Mouse (Mus musculus) MEL (cell line): ENCODE data around the gene Dnaja3. TPM values are rescaled to one million over a fixed set of nuclear protein-coding genes. Genes with fewer than 3 reads are reported as not detected.

Experiments
- DNase-seq: peaks from one replicate; pipeline ENCODE4 v3.0.0; 2011; ENCODE audit warnings: low read depth, low spot score
- H3K27ac ChIP-seq: 2 replicates; pipeline ENCODE4 v1.5.1; 2012; ENCODE audit warnings: low read depth, mild to moderate bottlenecking, control low read depth, low read length, moderate library complexity; ENCODE audit not compliant: control insufficient read depth
- H3K27me3 ChIP-seq, 2 experiments: fragments of 150-350 bp in 1 of 2; sonication (generic) in 1 of 2; 2 replicates each; pipeline ENCODE4 v1.6.1; 2012; ENCODE audit warnings: low read length in 2 of 2, mild to moderate bottlenecking in 2 of 2, improper control_type of control experiment in 1 of 2, moderate library complexity in 1 of 2; ENCODE audit not compliant: insufficient read depth in 2 of 2, control insufficient read depth in 1 of 2
- H3K36me3 ChIP-seq, 2 experiments: 2 replicates each; pipeline ENCODE4 v1.6.1; 2012 to 2014; ENCODE audit warnings: low read length in 2 of 2, improper control_type of control experiment in 1 of 2, inconsistent platforms in 1 of 2, mild to moderate bottlenecking in 1 of 2; ENCODE audit not compliant: insufficient read depth in 2 of 2, control insufficient read depth in 1 of 2
- H3K4me1 ChIP-seq, 2 experiments: fragments of 150-350 bp in 1 of 2; sonication (generic) in 1 of 2; 2 replicates each; pipeline ENCODE4 v1.6.1; 2012; ENCODE audit warnings: low read length in 2 of 2, improper control_type of control experiment in 1 of 2, mild to moderate bottlenecking in 1 of 2; ENCODE audit not compliant: insufficient read depth in 2 of 2, control insufficient read depth in 1 of 2
- H3K4me3 ChIP-seq, 2 experiments: fragments of 150-350 bp in 1 of 2; sonication (generic) in 1 of 2; 2 replicates each; pipeline ENCODE4 v1.5.1; 2012; ENCODE audit warnings: low read depth in 2 of 2, low read length in 2 of 2, mild to moderate bottlenecking in 2 of 2, moderate library complexity in 2 of 2, control low read depth in 1 of 2, improper control_type of control experiment in 1 of 2; ENCODE audit not compliant: control insufficient read depth in 1 of 2, insufficient read depth in 1 of 2
- H3K79me2 ChIP-seq: 2 replicates; pipeline ENCODE4 v1.6.1; 2012; ENCODE audit warnings: mild to moderate bottlenecking, low read length, moderate library complexity; ENCODE audit not compliant: control insufficient read depth, poor library complexity, insufficient read depth
- H3K9ac ChIP-seq: 2 replicates; pipeline ENCODE4 v1.6.1; 2012; ENCODE audit warnings: low read depth, mild to moderate bottlenecking, control low read depth, low read length, moderate library complexity; ENCODE audit not compliant: control insufficient read depth, poor library complexity, severe bottlenecking
- H3K9me3 ChIP-seq: fragments of 150-350 bp; sonication (generic); replicated peaks from 2 replicates; pipeline ENCODE4 v1.6.1; 2012; ENCODE audit warnings: mild to moderate bottlenecking, low read length, improper control_type of control experiment, moderate library complexity; ENCODE audit not compliant: insufficient read depth
- BHLHE40 ChIP-seq: IDR thresholded peaks from 2 replicates; pipeline ENCODE4 v1.6.1; 2012; ENCODE audit warnings: low read depth, mild to moderate bottlenecking, inconsistent platforms, low read length, improper control_type of control experiment, borderline replicate concordance
- CHD1 ChIP-seq: IDR thresholded peaks from 2 replicates; pipeline ENCODE4 v1.6.1; 2012; ENCODE audit warnings: low read depth, mild to moderate bottlenecking, inconsistent platforms, low read length, improper control_type of control experiment
- CHD2 ChIP-seq: IDR thresholded peaks from 2 replicates; pipeline ENCODE4 v1.6.1; 2011; ENCODE audit warnings: low read length, improper control_type of control experiment
- CTCF ChIP-seq, 3 experiments: IDR thresholded peaks in 2 of 3; conservative IDR thresholded peaks in 1 of 3; 2 replicates each; pipeline ENCODE4 v1.5.1; 2011 to 2012; ENCODE audit warnings: low read length in 3 of 3, low read depth in 2 of 3, mild to moderate bottlenecking in 2 of 3, improper control_type of control experiment in 1 of 3, inconsistent platforms in 1 of 3, mixed read lengths in 1 of 3, moderate library complexity in 1 of 3; ENCODE audit not compliant: control insufficient read depth in 1 of 3, insufficient read depth in 1 of 3, poor library complexity in 1 of 3, severe bottlenecking in 1 of 3
- ETS1 ChIP-seq: IDR thresholded peaks from 2 replicates; pipeline ENCODE4 v1.6.1; 2012; ENCODE audit warnings: low read depth, mild to moderate bottlenecking, inconsistent platforms, low read length, improper control_type of control experiment, moderate library complexity
- JUND ChIP-seq: IDR thresholded peaks from 2 replicates; pipeline ENCODE4 v1.6.1; 2011; ENCODE audit warnings: low read depth, mild to moderate bottlenecking, improper control_type of control experiment, low read length
- KAT2A ChIP-seq: conservative IDR thresholded peaks from 2 replicates; pipeline ENCODE4 v1.6.1; 2012; ENCODE audit warnings: low read depth, low read length, improper control_type of control experiment, inconsistent platforms
- MAFK ChIP-seq: IDR thresholded peaks from 2 replicates; pipeline ENCODE4 v1.6.1; 2011; ENCODE audit warnings: low read depth, mild to moderate bottlenecking, low read length, improper control_type of control experiment, borderline replicate concordance
- MAZ ChIP-seq: IDR thresholded peaks from 2 replicates; pipeline ENCODE4 v1.6.1; 2012; ENCODE audit warnings: low read depth, mild to moderate bottlenecking, inconsistent platforms, low read length, improper control_type of control experiment
- MXI1 ChIP-seq: IDR thresholded peaks from 2 replicates; pipeline ENCODE4 v1.6.1; 2011; ENCODE audit warnings: mild to moderate bottlenecking, low read depth, low read length, improper control_type of control experiment
- MYB ChIP-seq: IDR thresholded peaks from 2 replicates; pipeline ENCODE4 v1.6.1; 2011; ENCODE audit warnings: mild to moderate bottlenecking, low read depth, low read length, improper control_type of control experiment
- MYC ChIP-seq: IDR thresholded peaks from 2 replicates; pipeline ENCODE4 v1.6.1; 2011; ENCODE audit warnings: low read depth, mild to moderate bottlenecking, low read length, improper control_type of control experiment, moderate library complexity
- NRF1 ChIP-seq: IDR thresholded peaks from 2 replicates; pipeline ENCODE4 v1.6.1; 2014; ENCODE audit warnings: low read depth, mild to moderate bottlenecking, inconsistent platforms, low read length, improper control_type of control experiment, moderate library complexity; ENCODE audit not compliant: poor library complexity, insufficient read depth, severe bottlenecking
- POLR2A ChIP-seq, 2 experiments: IDR thresholded peaks; 2 replicates each; pipeline ENCODE4 v1.6.1; 2011 to 2012; ENCODE audit warnings: low read length in 2 of 2, mild to moderate bottlenecking in 2 of 2, control low read depth in 1 of 2, improper control_type of control experiment in 1 of 2, low read depth in 1 of 2, moderate library complexity in 1 of 2; ENCODE audit not compliant: control insufficient read depth in 1 of 2, insufficient read depth in 1 of 2, poor library complexity in 1 of 2
- POLR2AphosphoS2 ChIP-seq: IDR thresholded peaks from 2 replicates; pipeline ENCODE4 v1.6.1; 2011; ENCODE audit warnings: low read length, improper control_type of control experiment
- POLR2AphosphoS5 ChIP-seq: IDR thresholded peaks from 2 replicates; pipeline ENCODE4 v1.6.1; 2012; ENCODE audit warnings: low read depth, borderline replicate concordance, mild to moderate bottlenecking, inconsistent platforms, low read length, moderate library complexity, mixed read lengths
- RAD21 ChIP-seq: IDR thresholded peaks from 2 replicates; pipeline ENCODE4 v1.6.1; 2011; ENCODE audit warnings: mild to moderate bottlenecking, low read depth, low read length, improper control_type of control experiment
- RCOR1 ChIP-seq: IDR thresholded peaks from 2 replicates; pipeline ENCODE4 v1.6.1; 2012; ENCODE audit warnings: low read depth, mild to moderate bottlenecking, inconsistent platforms, low read length, improper control_type of control experiment
- SIN3A ChIP-seq: IDR thresholded peaks from 2 replicates; pipeline ENCODE4 v1.6.1; 2012; ENCODE audit warnings: low read length, improper control_type of control experiment, inconsistent platforms
- SMC3 ChIP-seq: IDR thresholded peaks from 2 replicates; pipeline ENCODE4 v1.6.1; 2011; ENCODE audit warnings: low read depth, low read length, improper control_type of control experiment
- TBP ChIP-seq: IDR thresholded peaks from 2 replicates; pipeline ENCODE4 v1.8.0; 2011; ENCODE audit warnings: low read depth, low read length, improper control_type of control experiment
- TCF12 ChIP-seq: IDR thresholded peaks from 2 replicates; pipeline ENCODE4 v1.6.1; 2014; ENCODE audit warnings: low read depth, mild to moderate bottlenecking, inconsistent platforms, low read length, improper control_type of control experiment, moderate library complexity
- UBTF ChIP-seq: IDR thresholded peaks from 2 replicates; pipeline ENCODE4 v1.6.1; 2012; ENCODE audit warnings: low read depth, mild to moderate bottlenecking, inconsistent platforms, low read length, improper control_type of control experiment, moderate library complexity, borderline replicate concordance; ENCODE audit not compliant: insufficient read depth
- USF2 ChIP-seq, 2 experiments: IDR thresholded peaks; 2 replicates each; pipeline ENCODE4 v1.6.1; 2011 to 2012; ENCODE audit warnings: improper control_type of control experiment in 2 of 2, low read length in 2 of 2, borderline replicate concordance in 1 of 2, inconsistent platforms in 1 of 2, low read depth in 1 of 2, mild to moderate bottlenecking in 1 of 2; ENCODE audit not compliant: insufficient read depth in 1 of 2
- ZC3H11A ChIP-seq: IDR thresholded peaks from 2 replicates; pipeline ENCODE4 v1.6.1; 2012; ENCODE audit warnings: low read depth, mild to moderate bottlenecking, inconsistent platforms, low read length, improper control_type of control experiment
- ZKSCAN1 ChIP-seq: IDR thresholded peaks from 2 replicates; pipeline ENCODE4 v1.6.1; 2012; ENCODE audit warnings: low read depth, mild to moderate bottlenecking, inconsistent platforms, low read length, improper control_type of control experiment, moderate library complexity
- ZNF384 ChIP-seq: IDR thresholded peaks from 2 replicates; pipeline ENCODE4 v1.6.1; 2012; ENCODE audit warnings: low read depth, mild to moderate bottlenecking, inconsistent platforms, low read length, improper control_type of control experiment
- polyA plus RNA-seq, 2 experiments: library from polyadenylated mRNA; stranded (reverse) in 1 of 2; unstranded in 1 of 2; fragments of >175 nt in 1 of 2; fragments of >200 nt in 1 of 2; gene quantifications; 2 replicates each; pipeline versions ENCODE4 v1.2.1 to v1.2.4; 2012; ENCODE audit warnings: low replicate concordance in 2 of 2, low read depth in 1 of 2; ENCODE audit not compliant: insufficient read length in 2 of 2, insufficient read depth in 1 of 2, missing spikeins in 1 of 2
- total RNA-seq: library from RNA; depleted of rRNA; stranded (reverse); fragments of 300-350 nt; gene quantifications from 2 replicates; pipeline ENCODE4 v1.2.3, GENCODE M21; 2012

Gene Dnaja3
- total and polyA plus RNA-seq, 3 experiments = 91.8 to 94.3 TPM; not detected in 1

GRCm38 (mm10) chr16:4604293-4604837 lies 35.4 kb upstream of the Dnaja3 start:
- H3K4me3 ChIP-seq = no peak overlapping the region
- no peak for TF ChIP-seq TCF12
- TF ChIP-seq ZC3H11A = no peak
- TF ChIP-seq MAZ = no peak
- no peak for TF ChIP-seq CHD1
- no peak for TF ChIP-seq POLR2AphosphoS2
- TF ChIP-seq ETS1 = no peak
- no peak for TF ChIP-seq USF2 (IDR thresholded peaks at IDR 0.05; ENCODE audit: borderline replicate concordance in 1 of 2, insufficient read depth in 1 of 2, low read depth in 1 of 2, low read length in 2 of 2)
- no peak for TF ChIP-seq MYB
- no peak for TF ChIP-seq CTCF (IDR thresholded peaks at IDR 0.05 in 2 of 3, conservative IDR thresholded peaks at IDR 0.05 in 1 of 3; ENCODE audit: control insufficient read depth in 1 of 3, insufficient read depth in 1 of 3, low read depth in 2 of 3, low read length in 3 of 3, poor library complexity in 1 of 3, severe bottlenecking in 1 of 3)
- no peak for TF ChIP-seq POLR2A (IDR thresholded peaks at IDR 0.05; ENCODE audit: control insufficient read depth in 1 of 2, insufficient read depth in 1 of 2, low read depth in 1 of 2, low read length in 2 of 2, poor library complexity in 1 of 2)
- no peak for TF ChIP-seq SIN3A
- TF ChIP-seq KAT2A = no peak
- TF ChIP-seq BHLHE40 = no peak
- TF ChIP-seq ZNF384 = no peak
- TF ChIP-seq UBTF = no peak
- TF ChIP-seq, all 39 proteins: peak for 0
- Histone ChIP-seq H3K9me3 (no peaks in the 10 kb centered on the region), H3K9ac (no peak overlapping the region), H3K36me3 (no peaks in the 10 kb centered on the region), H3K27ac (no peak overlapping the region), H3K4me1 (no peaks in the 10 kb centered on the region; a peak in 1 of 4 replicates), H3K79me2 (no peaks in the 10 kb centered on the region), H3K27me3 (no peaks in the 10 kb centered on the region)
- no peak for DNase-seq

GRCm38 (mm10) chr16:4605514-4606131 lies 34.2 kb upstream of the Dnaja3 start:
- no peaks in the 10 kb centered on the region for H3K36me3 ChIP-seq
- no peaks in the 10 kb centered on the region for H3K9me3 ChIP-seq
- no peaks in the 10 kb centered on the region; a peak in 1 of 4 replicates for H3K4me1 ChIP-seq
- no peaks in the 10 kb centered on the region for H3K79me2 ChIP-seq
- no peaks in the 10 kb centered on the region for H3K27me3 ChIP-seq
- H3K4me3 ChIP-seq = no peak overlapping the region
- no peak overlapping the region for H3K9ac ChIP-seq
- H3K27ac ChIP-seq = no peak overlapping the region
- no peak for DNase-seq
- TF ChIP-seq BHLHE40 (no peak), MAFK (no peak), MAZ (no peak), POLR2AphosphoS5 (no peak), NRF1 (no peak), MYC (no peak), TBP (no peak), UBTF (no peak), RAD21 (no peak), JUND (no peak), ZC3H11A (no peak), KAT2A (no peak), CHD2 (no peak), RCOR1 (no peak), POLR2AphosphoS2 (no peak), MXI1 (no peak), ZNF384 (no peak), SMC3 (no peak), ZKSCAN1 (no peak)
